Mouse (Mus musculus) lung, postnatal 4 days (tissue): Measurements from ENCODE around the gene Mup6.
"Not testable (repeated sequence)": the region's sequence is repeated elsewhere in the genome, so short reads cannot be mapped to it uniquely, and the experiment has no call there.

Experiments used
- DNase-seq, 2 experiments: peaks; one replicate each; pipeline ENCODE4 v3.0.0; 2021

Mup6 gene

DNA sequence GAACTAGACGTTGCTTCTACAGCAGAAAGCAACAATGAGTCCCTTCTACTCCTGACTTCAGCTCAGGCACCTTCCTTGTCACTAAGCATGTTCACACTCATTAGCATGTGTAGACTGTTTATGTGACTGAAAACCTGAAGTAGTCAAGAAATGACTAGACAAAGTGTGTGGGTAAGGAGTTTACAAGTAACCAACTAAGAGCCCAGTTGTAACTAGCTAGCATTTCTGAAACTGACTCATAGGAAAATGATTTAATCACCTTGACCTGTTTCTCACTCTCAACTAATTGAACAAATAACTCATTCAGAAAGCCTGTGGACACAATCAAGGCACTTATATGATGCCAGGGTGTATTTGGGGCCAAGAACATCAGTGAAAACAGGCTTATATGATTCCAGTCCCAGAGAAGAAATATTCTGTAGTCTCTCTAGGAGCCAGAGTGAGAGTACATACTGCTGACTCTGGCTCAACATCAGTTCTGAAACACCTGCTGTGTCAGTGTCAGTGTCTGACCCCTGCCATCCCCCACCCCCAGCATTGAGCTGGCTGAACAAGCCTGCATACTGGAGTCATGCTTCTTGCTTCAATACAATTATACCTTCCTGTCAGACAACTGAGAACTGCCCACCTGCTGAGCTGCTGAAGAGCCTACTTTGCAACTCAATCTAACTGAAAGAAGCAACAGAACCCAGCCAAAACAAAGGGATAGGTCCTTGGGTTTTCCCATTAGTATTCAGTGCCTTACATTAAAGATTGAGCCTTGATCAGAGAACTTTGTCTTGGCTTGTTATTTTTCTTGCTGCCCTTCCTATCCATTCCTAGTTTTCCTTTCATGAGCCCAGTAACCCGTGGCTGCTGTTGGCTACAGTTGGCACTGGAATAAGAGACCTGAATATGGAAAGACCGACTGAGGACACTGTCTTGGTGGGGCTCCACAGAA, at the start of gene Mup6:
Gene Mup6, plus strand, starts transcription at position 890 of the 940 bp plus-strand sequence.
- DNase-seq: no peak

- DNase-seq: no peak
These were observed 49.3 kb upstream of the Mup6 start, which contains the start of gene Slc46a2 for GRCm38 (mm10) chr4:59914608-59915403. Slc46a2 (minus strand) TSS chr4:59915056.

- DNase-seq: no peak
These were observed 46.1 kb upstream of the Mup6 start for GRCm38 (mm10) chr4:59917966-59918365.

GRCm38 (mm10) chr4:59925082-59925481, 39.0 kb upstream of the Mup6 start:
- DNase-seq: no peak

GRCm38 (mm10) chr4:59927666-59928065, 36.4 kb upstream of the Mup6 start:
- DNase-seq: no peak

GRCm38 (mm10) chr4:59928347-59928746, 35.7 kb upstream of the Mup6 start:
- DNase-seq: peak; percentile 80 to 83

- no peak for DNase-seq
These were observed 31.4 kb upstream of the Mup6 start for GRCm38 (mm10) chr4:59932505-59933281.

DNA sequence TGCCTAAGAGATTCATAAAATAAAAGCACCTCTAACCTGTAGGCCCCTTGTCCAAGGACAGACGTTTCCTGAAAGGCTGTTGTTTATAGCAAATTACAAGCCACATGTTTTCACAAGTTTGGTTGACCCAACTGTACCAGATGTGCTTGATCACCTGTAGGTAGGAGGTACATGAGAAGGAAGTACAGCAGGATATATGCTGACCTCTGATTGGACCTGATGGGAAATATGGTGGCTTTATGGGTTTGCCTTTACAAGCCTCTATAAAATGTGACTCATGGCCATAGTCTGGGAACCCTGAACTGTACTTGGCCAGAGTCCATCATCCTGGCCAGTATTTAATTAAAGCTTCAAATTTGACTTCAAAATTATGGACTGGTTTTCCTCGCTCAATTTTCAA, 26.6 kb upstream of the Mup6 start:
- no peak for DNase-seq

- DNase-seq: no peak
These were observed 3.5 kb upstream of the Mup6 start, which contains the start of gene Mup4 for GRCm38 (mm10) chr4:59960610-59961009. Mup4 (minus strand) TSS chr4:59960710.

DNA sequence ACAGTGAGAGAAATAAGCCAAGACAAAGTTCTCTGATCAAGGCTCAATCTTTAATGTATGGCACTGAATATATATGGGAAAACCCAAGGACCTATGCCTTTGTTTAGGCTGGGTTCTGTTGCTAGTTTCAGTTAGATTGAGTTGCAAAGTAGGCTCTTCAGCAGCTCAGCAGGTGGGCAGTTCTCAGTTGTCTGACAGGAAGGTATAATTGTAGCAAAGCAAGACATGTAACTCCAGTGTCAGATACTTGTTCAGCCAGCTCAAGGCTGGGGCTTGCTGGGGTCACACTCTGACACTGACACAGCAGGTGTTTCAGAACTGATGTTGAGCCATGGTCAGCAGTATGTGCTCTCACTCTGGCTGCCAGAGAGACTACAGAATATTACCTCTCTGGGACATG, 33.8 kb downstream of the Mup6 start:
- not testable (repeated sequence) for DNase-seq

- not testable (repeated sequence) for DNase-seq
These were observed 56.0 kb downstream of the Mup6 start for GRCm38 (mm10) chr4:60020141-60020540.

DNA sequence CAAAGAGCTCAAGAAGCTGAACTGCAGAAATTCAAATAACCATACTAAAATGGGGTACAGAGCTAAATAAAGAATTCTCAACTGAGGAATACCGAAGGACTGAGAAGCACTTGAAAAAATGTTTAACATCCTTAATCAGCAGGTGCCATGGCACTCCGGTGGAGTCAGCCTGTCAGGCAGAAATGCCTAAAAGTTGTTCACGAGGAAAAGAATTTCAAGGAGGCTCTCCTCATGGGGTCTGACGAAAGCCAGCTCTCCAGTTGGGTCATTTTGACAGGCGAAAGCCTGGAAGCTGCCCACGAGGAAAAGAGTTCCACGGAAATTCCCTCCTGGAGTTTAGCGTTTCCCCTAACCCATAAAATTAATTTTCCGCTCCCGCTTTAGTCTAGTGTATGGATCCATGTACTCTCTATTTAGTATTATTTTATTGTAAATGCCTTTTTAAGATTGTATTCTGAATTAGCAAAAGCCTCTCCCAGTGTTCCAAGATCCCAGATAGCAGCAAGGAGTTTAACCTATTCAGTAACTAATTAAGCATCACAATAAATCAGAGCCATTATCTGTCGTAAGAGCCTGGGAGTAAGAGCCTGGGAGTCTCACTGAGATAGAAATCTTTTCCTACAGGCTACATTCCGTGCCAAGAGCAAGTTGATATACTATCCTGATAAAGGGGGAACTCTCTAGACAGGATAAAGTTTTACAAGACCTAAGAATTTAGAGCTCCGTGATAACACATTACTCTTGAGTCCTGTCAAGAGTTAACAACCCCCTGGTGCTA, 65.4 kb downstream of the Mup6 start:
- DNase-seq: not testable (repeated sequence)
